ENCODE assay signal across 8 mouse cellular contexts in the genomic region with DNA sequence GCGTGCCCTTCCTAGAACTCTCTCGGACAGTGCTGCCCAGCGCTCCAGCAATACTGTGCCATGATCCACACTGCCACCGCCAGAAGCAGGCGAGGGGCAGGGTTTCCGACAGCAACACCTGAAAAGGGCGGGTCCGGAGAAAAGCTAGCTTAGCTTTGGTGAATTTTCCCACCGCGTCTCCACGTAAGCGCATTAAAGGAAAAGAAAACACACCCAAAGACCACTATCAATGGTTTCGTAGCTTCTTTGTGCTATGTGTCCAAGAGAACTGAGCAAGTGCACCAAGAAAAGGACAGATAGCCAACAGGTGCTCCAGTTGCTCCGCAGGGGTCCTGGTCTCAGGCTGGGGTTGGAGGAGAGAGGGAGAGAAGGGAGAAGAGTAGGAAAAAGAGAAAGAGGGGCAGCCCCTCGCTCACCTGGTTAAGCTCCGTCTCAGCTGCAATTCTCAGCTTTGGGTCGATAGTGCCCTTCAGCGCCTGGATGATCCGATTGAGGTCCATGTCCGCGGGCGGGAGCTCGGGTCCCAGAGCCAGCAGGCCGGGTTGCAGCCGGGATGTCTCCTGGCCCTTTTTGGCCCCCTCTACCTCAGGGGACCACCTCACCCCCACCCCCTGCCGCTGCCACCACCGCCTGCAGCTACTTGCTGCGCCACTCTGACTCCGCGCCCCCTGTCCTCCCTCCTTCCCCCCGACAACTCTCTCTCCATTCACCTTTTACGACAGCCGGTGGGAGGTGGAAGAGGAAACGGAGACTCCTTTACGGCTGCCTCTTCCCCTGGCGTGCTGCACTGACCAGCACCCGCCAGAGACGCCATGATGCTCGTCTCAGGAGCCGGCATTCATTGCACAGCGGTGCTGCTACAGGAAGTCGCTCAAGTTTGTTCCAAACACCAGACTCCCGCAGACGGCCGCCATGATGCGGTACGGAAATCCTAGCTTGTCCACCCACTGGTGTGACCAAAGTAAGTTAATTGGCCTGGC. TPM values are rescaled to one million over a fixed set of nuclear protein-coding genes. Genes with fewer than 3 reads are reported as not detected.
DNase-seq lines count a peak whose midpoint lies in the region; ATAC-seq and TF ChIP-seq lines count a peak whose summit lies in the region.

A gene (minus strand): TSS at position 720 of the 980 bp plus-strand sequence.

- H3K27me3 ChIP-seq in forebrain, embryonic 15.5 days = no peaks in the 10 kb centered on the region

- 0% methylated on average over 47 of the region's 47 CpGs for WGBS in forebrain, embryonic 15.5 days
- under 1% methylated on average over 46 of the region's 47 CpGs for WGBS in lung, adult 2 months

- in situ Hi-C loops in ES-E14 (cut with MboI; ENCODE audit: low sequenced_read_pairs in 2 of 2, unreplicated experiment in 2 of 2) = no loop called here

- intact Hi-C loops in heart, postnatal 25 days (cut with DNase I) = loop anchor here (5.0 kb wide), 3 partner anchors 66 to 619 kb away; a partner anchor contains a TSS

- peak within 1 kb of the TSS; percentile 80 to 90 for H3K4me3 ChIP-seq in ES-E14 (ENCODE audit: insufficient read depth in 1 of 2, low read depth in 1 of 2, low read length in 2 of 2, poor library complexity in 1 of 2, severe bottlenecking in 1 of 2)
- H3K4me3 ChIP-seq in forebrain, embryonic 15.5 days = peak within 1 kb of the TSS; percentile 72
- H3K4me3 ChIP-seq in lung, adult 2 months (replicated peaks; ENCODE audit: extremely low read depth, low read depth, low read length) = peak within 1 kb of the TSS; percentile 84

- TF ChIP-seq CTCF in lung, adult 2 months (IDR thresholded peaks at IDR 0.05; ENCODE audit: insufficient read depth, low read length) = no peak

- H3K4me1 ChIP-seq in ES-E14 (ENCODE audit: control insufficient read depth in 2 of 2, insufficient read depth in 2 of 2, low read length in 2 of 2, poor library complexity in 1 of 2) = 0 out of 4 replicates have a peak, but pooled peaks cover 1 to 2% of the 10 kb centered on the region in 2 experiments
- H3K4me1 ChIP-seq in forebrain, embryonic 15.5 days = peaks cover 30% of the 10 kb centered on the region
- peaks cover 2% of the 10 kb centered on the region for H3K4me1 ChIP-seq in lung, adult 2 months (ENCODE audit: control insufficient read depth, insufficient read depth, low read length)

- ATAC-seq in forebrain, embryonic 15.5 days (replicated peaks) = peak; percentile 99
- peak; percentile 98 for ATAC-seq in neutrophil, adult 5-6 weeks (ENCODE audit: extremely low read depth, insufficient number of reproducible peaks, low FRiP score, poor library complexity, severe bottlenecking)

- H3K36me3 ChIP-seq in ES-E14 (ENCODE audit: control insufficient read depth, insufficient read depth, low read length, poor library complexity, severe bottlenecking) = no peaks in the 10 kb centered on the region
- no peaks in the 10 kb centered on the region for H3K36me3 ChIP-seq in forebrain, embryonic 15.5 days

- H3K27ac ChIP-seq in ES-E14 (ENCODE audit: insufficient read depth, low read depth, low read length, poor library complexity, severe bottlenecking) = peak within 1 kb of the TSS; percentile 59
- peak within 1 kb of the TSS; percentile 44 for H3K27ac ChIP-seq in forebrain, embryonic 15.5 days (replicated peaks)

- peak within 1 kb of the TSS; percentile 86 for H3K4me2 ChIP-seq in forebrain, embryonic 15.5 days (replicated peaks)

- H3K9me3 ChIP-seq in ES-E14 (ENCODE audit: control insufficient read depth, insufficient read depth, low read depth, low read length) = no peaks in the 10 kb centered on the region
- no peaks in the 10 kb centered on the region for H3K9me3 ChIP-seq in forebrain, embryonic 15.5 days

- DNase-seq in ES-E14 (ENCODE audit: low read depth, low spot score) = peak; percentile 88
- DNase-seq in cerebellum, adult 11-12 months = peak; percentile 96
- DNase-seq in heart, postnatal 25 days (ENCODE audit: low spot score) = peak; percentile 86
- peak; percentile 96 to 98 for DNase-seq in layer of hippocampus, adult 18-20 months (ENCODE audit: low spot score in 2 of 2)
- DNase-seq in lung, adult 2 months = peak; percentile 81
- peak; percentile 78 to 87 for DNase-seq in thymus, adult 18-20 months

- no peak; the same call in 1 of the 2 replicates for TF ChIP-seq POLR2A in lung, adult 2 months (IDR thresholded peaks at IDR 0.05; ENCODE audit: borderline replicate concordance, extremely low read depth, low read depth, low read length)

- peak within 1 kb of the TSS; percentile 85 for H3K9ac ChIP-seq in ES-E14 (ENCODE audit: insufficient read depth, low read depth, low read length, poor library complexity, severe bottlenecking)
- peak within 1 kb of the TSS; percentile 66 for H3K9ac ChIP-seq in forebrain, embryonic 15.5 days (replicated peaks)

TF ChIP-seq in ES-E14, 5 proteins besides CTCF, POLR2A, EP300 and RAD21:
- TF ChIP-seq MAFK (IDR thresholded peaks at IDR 0.05; ENCODE audit: insufficient read depth, low read depth, low read length) = no peak
- TF ChIP-seq CHD2 (IDR thresholded peaks at IDR 0.05; ENCODE audit: low read depth, low read length) = no peak
- peak; percentile 79; the same call in 1 of the 2 replicates for TF ChIP-seq HCFC1 (IDR thresholded peaks at IDR 0.05; ENCODE audit: borderline replicate concordance, insufficient read depth, low read length)

RNA-seq across cellular contexts. Expression of the gene that starts here (rescaled TPM):
- 35.8 and 38.4 TPM in 2 replicates for total RNA-seq in ES-E14 (2012; rRNA removed)
- polyA plus RNA-seq in forebrain, embryonic 15.5 days (2015; fragmentation: Nextera tagmentation; extraction: Ambion mirVana) = 20.8 and 23.8 TPM in 2 replicates
- total RNA-seq in heart, postnatal 25 days (2021) = 10 to 100 TPM; 22.7 to 23.9 TPM
- 10 to 100 TPM; 47.3 to 51.2 TPM for total RNA-seq in layer of hippocampus, adult 18-20 months (2021)
- polyA plus RNA-seq in lung, adult 2 months (2012; rRNA removed) = 10.0 and 14.9 TPM in 2 replicates
- 46.0 and 50.0 TPM in 2 replicates for total RNA-seq in neutrophil, adult 5-6 weeks (2017)

Comparison
In these comparisons a context has a peak if more than half of its experiments do, and no peak if none do; other contexts are left out.
1. Peak in every context shown above with its lines: DNase-seq, ATAC-seq, H3K4me3 ChIP-seq and H3K27ac ChIP-seq.